24 mouse cellular contexts compared by ENCODE assay signal in genomic region chr8:93075251-93075650, GRCm38 (mm10). TPM values are rescaled to one million over a fixed set of nuclear protein-coding genes. Genes with fewer than 3 reads are reported as not detected.
A peak's percentile ranks its signal among the peaks of the same experiment; 100 is the strongest.
DNase-seq lines count a peak whose midpoint lies in the region; ATAC-seq and TF ChIP-seq lines count a peak whose summit lies in the region.
"Had no signal": no experiment of that assay in that cellular context is flagged by ENCODE, and none has a peak within 500 bp of the region (broad histone marks: within the 10 kb centered on the region; RNA-seq: fewer than 3 reads in every experiment).

No protein-coding gene starts in this region.

- intact Hi-C loops in heart, adult 2 months (cut with DNase I), result no loop called here
- intact Hi-C loops in heart, postnatal 10 days (cut with DNase I), result no loop called here
- intact Hi-C loops in left cerebral cortex, postnatal 4 days (cut with DNase I), result no loop called here

- no peaks in the 10 kb centered on the region for H3K9me3 ChIP-seq in heart, embryonic 11.5 days (replicated peaks; ENCODE audit: control insufficient read depth, low read length)
- no peaks in the 10 kb centered on the region for H3K9me3 ChIP-seq in liver, embryonic 11.5 days (ENCODE audit: control insufficient read depth, low read length)
- H3K9me3 ChIP-seq: forebrain, embryonic 10.5 days; limb, embryonic 15.5 days had no signal

- H3K4me2 ChIP-seq in heart, embryonic 11.5 days, result no peak overlapping the region
- H3K4me2 ChIP-seq in liver, embryonic 11.5 days, result no peak overlapping the region
- H3K4me2 ChIP-seq: limb, embryonic 15.5 days; lung, embryonic 14.5 days; midbrain, embryonic 11.5 days had no signal

- H3K79me2 ChIP-seq in heart, adult 2 months (replicated peaks; ENCODE audit: control insufficient read depth, insufficient read depth, low read length), result no peaks in the 10 kb centered on the region
- H3K79me2 ChIP-seq in liver, adult 2 months (ENCODE audit: control insufficient read depth, insufficient read depth, low read length), result no peaks in the 10 kb centered on the region; the same call in 1 of the 2 replicates

- no peaks in the 10 kb centered on the region for H3K27me3 ChIP-seq in heart, adult 2 months (ENCODE audit: control insufficient read depth, insufficient read depth, low read length)
- H3K27me3 ChIP-seq in heart, embryonic 11.5 days (ENCODE audit: control insufficient read depth, insufficient read depth, low read length), result no peaks in the 10 kb centered on the region
- no peaks in the 10 kb centered on the region for H3K27me3 ChIP-seq in liver, adult 2 months (ENCODE audit: control insufficient read depth, insufficient read depth, low read length)
- no peaks in the 10 kb centered on the region for H3K27me3 ChIP-seq in liver, embryonic 11.5 days (replicated peaks; ENCODE audit: control insufficient read depth, insufficient read depth, low read length)
- H3K27me3 ChIP-seq: limb, embryonic 15.5 days had no signal

- 51% methylated on average over 4 of the region's 4 CpGs for WGBS in heart, adult 2 months
- 86% methylated on average over 4 of the region's 4 CpGs for WGBS in heart, embryonic 11.5 days (ENCODE audit: insufficient replicate concordance)
- 21% methylated on average over 4 of the region's 4 CpGs for WGBS in liver, adult 2 months
- 84% methylated on average over 4 of the region's 4 CpGs for WGBS in liver, embryonic 11.5 days

- no peak overlapping the region for H3K4me3 ChIP-seq in heart, adult 2 months
- H3K4me3 ChIP-seq in heart, embryonic 11.5 days (ENCODE audit: low read depth, low read length), result no peak overlapping the region
- no peak overlapping the region for H3K4me3 ChIP-seq in liver, adult 2 months (ENCODE audit: insufficient read depth, low read depth, low read length)
- no peak overlapping the region for H3K4me3 ChIP-seq in liver, embryonic 11.5 days (ENCODE audit: low read depth, low read length)
- H3K4me3 ChIP-seq: forebrain, embryonic 10.5 days; limb, embryonic 15.5 days had no signal

- H3K27ac ChIP-seq in heart, adult 2 months, result no peak overlapping the region; the same call in 1 of the 2 replicates
- no peak overlapping the region for H3K27ac ChIP-seq in heart, embryonic 11.5 days (ENCODE audit: low read depth, low read length)
- H3K27ac ChIP-seq in liver, adult 2 months (replicated peaks; ENCODE audit: insufficient read depth, low read depth, low read length), result peak overlapping the region; percentile 79
- H3K27ac ChIP-seq in liver, embryonic 11.5 days (ENCODE audit: low read depth, low read length), result no peak overlapping the region
- H3K27ac ChIP-seq: forebrain, embryonic 10.5 days; limb, embryonic 15.5 days; stomach, postnatal 0 days had no signal

- H3K36me3 ChIP-seq in heart, adult 2 months (ENCODE audit: control insufficient read depth, insufficient read depth, low read length), result no peaks in the 10 kb centered on the region; the same call in 1 of the 2 replicates
- no peaks in the 10 kb centered on the region for H3K36me3 ChIP-seq in heart, embryonic 11.5 days (ENCODE audit: control insufficient read depth, insufficient read depth, low read length)
- peaks cover 31% of the 10 kb centered on the region for H3K36me3 ChIP-seq in liver, adult 2 months (ENCODE audit: control insufficient read depth, insufficient read depth, low read length)
- H3K36me3 ChIP-seq in liver, embryonic 11.5 days (ENCODE audit: control insufficient read depth, insufficient read depth, low read length), result no peaks in the 10 kb centered on the region
- H3K36me3 ChIP-seq: forebrain, embryonic 10.5 days; limb, embryonic 15.5 days had no signal

- no peak for TF ChIP-seq CTCF in heart, adult 2 months (IDR thresholded peaks at IDR 0.05)
- no peak for TF ChIP-seq CTCF in liver, adult 2 months (IDR thresholded peaks at IDR 0.05; ENCODE audit: low read depth, low read length)

- DNase-seq in heart, adult 2 months, result peak; percentile 26 to 53
- DNase-seq in liver, adult 2 months (ENCODE audit: extremely low read depth, low read depth, low spot score), result peak; percentile 94
- DNase-seq in liver, embryonic 11.5 days (ENCODE audit: low spot score), result no peak
- DNase-seq in adipocyte (ENCODE audit: low spot score), result peak; percentile 45
- peak; percentile 22 to 52 for DNase-seq in heart, postnatal 10 days
- no peak for DNase-seq in left cerebral cortex, postnatal 4 days
- DNase-seq in Muller cell, postnatal 12 days (ENCODE audit: inconsistent ontology term), result no peak
- DNase-seq: cerebellum, adult 11-12 months; forebrain, postnatal 0 days; lung, embryonic 14.5 days; right cerebral cortex, postnatal 4 days had no signal

- H3K4me1 ChIP-seq in heart, adult 2 months (ENCODE audit: control insufficient read depth, insufficient read depth, low read length), result no peaks in the 10 kb centered on the region
- H3K4me1 ChIP-seq in heart, embryonic 11.5 days (ENCODE audit: control insufficient read depth, insufficient read depth, low read length), result no peaks in the 10 kb centered on the region
- H3K4me1 ChIP-seq in liver, adult 2 months (ENCODE audit: control insufficient read depth, insufficient read depth, low read length), result peaks cover 41% of the 10 kb centered on the region
- H3K4me1 ChIP-seq in liver, embryonic 11.5 days (replicated peaks; ENCODE audit: control insufficient read depth, insufficient read depth, low read length), result no peaks in the 10 kb centered on the region
- H3K4me1 ChIP-seq: forebrain, embryonic 10.5 days; limb, embryonic 15.5 days had no signal

- TF ChIP-seq EP300 in heart, adult 2 months (IDR thresholded peaks at IDR 0.05; ENCODE audit: insufficient read depth, low read depth, low read length), result peak; percentile 44; the same call in 1 of the 2 replicates

- no peak overlapping the region for H3K9ac ChIP-seq in heart, adult 2 months (ENCODE audit: low read depth, low read length)
- H3K9ac ChIP-seq in heart, embryonic 11.5 days (ENCODE audit: low read depth, low read length), result no peak overlapping the region
- H3K9ac ChIP-seq in liver, adult 2 months (ENCODE audit: low read depth, low read length), result no peak overlapping the region
- H3K9ac ChIP-seq in liver, embryonic 11.5 days (ENCODE audit: low read depth, low read length), result no peak overlapping the region
- H3K9ac ChIP-seq: forebrain, postnatal 0 days; limb, embryonic 15.5 days; lung, embryonic 14.5 days had no signal

- ATAC-seq in heart, embryonic 11.5 days (replicated peaks; ENCODE audit: insufficient number of reproducible peaks, low FRiP score, low TSS enrichment), result no peak
- ATAC-seq in liver, embryonic 11.5 days (replicated peaks; ENCODE audit: low FRiP score), result no peak
- ATAC-seq: CD4-positive, CD25-positive, alpha-beta regulatory T cell, adult 4 months; forebrain, postnatal 0 days; hindbrain, embryonic 16.5 days; intestine, embryonic 16.5 days had no signal

- no peak for TF ChIP-seq POLR2A in heart, adult 2 months (IDR thresholded peaks at IDR 0.05; ENCODE audit: insufficient read depth, low read depth, low read length)
- TF ChIP-seq POLR2A in liver, adult 2 months (IDR thresholded peaks at IDR 0.05; ENCODE audit: extremely low read depth, insufficient read depth, low read length), result no peak

RNA-seq across cellular contexts. Expression of gene Ces1b, which starts 4.6 kb away (rescaled TPM):
- total RNA-seq in heart, adult 2 months (2021), result not detected
- polyA plus RNA-seq in heart, adult 2 months (2012; rRNA removed), result not detected in 2 replicates
- polyA plus RNA-seq in heart, embryonic 11.5 days (2014; fragmentation: Nextera tagmentation; extraction: Ambion mirVana), result not detected in 2 replicates
- total RNA-seq in liver, adult 2 months (2014; rRNA removed), result 51.9 and 54.4 TPM in 2 replicates
- 62.2 and 86.9 TPM in 2 replicates for polyA plus RNA-seq in liver, adult 2 months (2012; rRNA removed)
- polyA plus RNA-seq in liver, embryonic 11.5 days (2014; fragmentation: Nextera tagmentation; extraction: Ambion mirVana), result not detected in 2 replicates
- total RNA-seq in heart, postnatal 10 days (2021), result not detected
- not detected for total RNA-seq in left cerebral cortex, postnatal 4 days (2021)
- total RNA-seq: forebrain, postnatal 0 days; gastrocnemius, postnatal 4 days; layer of hippocampus, postnatal 14 days; left cerebral cortex, postnatal 14 days had no signal
- polyA plus RNA-seq: CD4-positive, CD25-positive, alpha-beta regulatory T cell, adult 4 months; forebrain, embryonic 10.5 days; forebrain, postnatal 0 days; heart, postnatal 0 days; hindbrain, embryonic 16.5 days; limb, embryonic 15.5 days; lung, embryonic 14.5 days; midbrain, embryonic 11.5 days; urinary bladder, adult 2 months had no signal

RNA-seq across cellular contexts. Expression of gene Ces1a, which starts 27.3 kb away (rescaled TPM):
- total RNA-seq in heart, adult 2 months (2021), result not detected
- not detected in 2 replicates for polyA plus RNA-seq in heart, adult 2 months (2012; rRNA removed)
- not detected in 2 replicates for polyA plus RNA-seq in heart, embryonic 11.5 days (2014; fragmentation: Nextera tagmentation; extraction: Ambion mirVana)
- total RNA-seq in liver, adult 2 months (2014; rRNA removed), result 0.28 TPM in 1 of 2 replicates, not detected in the other
- 0.09 and 0.20 TPM in 2 replicates for polyA plus RNA-seq in liver, adult 2 months (2012; rRNA removed)
- not detected in 2 replicates for polyA plus RNA-seq in liver, embryonic 11.5 days (2014; fragmentation: Nextera tagmentation; extraction: Ambion mirVana)
- total RNA-seq in heart, postnatal 10 days (2021), result not detected
- not detected for total RNA-seq in left cerebral cortex, postnatal 4 days (2021)
- total RNA-seq: forebrain, postnatal 0 days; gastrocnemius, postnatal 4 days; layer of hippocampus, postnatal 14 days had no signal
- polyA plus RNA-seq: CD4-positive, CD25-positive, alpha-beta regulatory T cell, adult 4 months; forebrain, embryonic 10.5 days; forebrain, postnatal 0 days; heart, postnatal 0 days; hindbrain, embryonic 16.5 days; intestine, embryonic 16.5 days; limb, embryonic 15.5 days; lung, embryonic 14.5 days; midbrain, embryonic 11.5 days; stomach, postnatal 0 days; urinary bladder, adult 2 months had no signal

RNA-seq across cellular contexts. Expression of gene Ces1c, which starts 55.8 kb away (rescaled TPM):
- total RNA-seq in heart, adult 2 months (2021), result not detected
- 0.94 TPM in 1 of 2 replicates, not detected in the other for polyA plus RNA-seq in heart, adult 2 months (2012; rRNA removed)
- not detected in 2 replicates for polyA plus RNA-seq in heart, embryonic 11.5 days (2014; fragmentation: Nextera tagmentation; extraction: Ambion mirVana)
- 4,024 and 4,244 TPM in 2 replicates for total RNA-seq in liver, adult 2 months (2014; rRNA removed)
- 2,214 and 2,228 TPM in 2 replicates for polyA plus RNA-seq in liver, adult 2 months (2012; rRNA removed)
- 0.22 TPM in 1 of 2 replicates, not detected in the other for polyA plus RNA-seq in liver, embryonic 11.5 days (2014; fragmentation: Nextera tagmentation; extraction: Ambion mirVana)
- total RNA-seq in heart, postnatal 10 days (2021), result not detected
- not detected for total RNA-seq in left cerebral cortex, postnatal 4 days (2021)
- total RNA-seq: forebrain, postnatal 0 days; layer of hippocampus, postnatal 14 days; left cerebral cortex, postnatal 14 days had no signal
- polyA plus RNA-seq: CD4-positive, CD25-positive, alpha-beta regulatory T cell, adult 4 months; forebrain, embryonic 10.5 days; forebrain, postnatal 0 days; heart, postnatal 0 days; hindbrain, embryonic 16.5 days; limb, embryonic 15.5 days; lung, embryonic 14.5 days; midbrain, embryonic 11.5 days; urinary bladder, adult 2 months had no signal

Comparison
In these comparisons a context has a peak if more than half of its experiments do, and no peak if none do; other contexts are left out.
1. DNase-seq: peak in heart, adult 2 months (2 of 2), liver, adult 2 months (single experiment), adipocyte (single experiment) and heart, postnatal 10 days (2 of 2); none in liver, embryonic 11.5 days (single experiment), left cerebral cortex, postnatal 4 days (single experiment) and Muller cell, postnatal 12 days (single experiment).
2. RNA of gene Ces1b, which starts 4.6 kb away (total RNA-seq): 51.9 to 54.4 TPM in liver, adult 2 months; not detected in heart, adult 2 months, not detected in heart, postnatal 10 days and not detected in left cerebral cortex, postnatal 4 days; every median in the first group is over 10 times any median in the second.
3. RNA of gene Ces1c, which starts 55.8 kb away (total RNA-seq): 4,024 to 4,244 TPM in liver, adult 2 months; not detected in heart, postnatal 10 days, not detected in heart, adult 2 months and not detected in left cerebral cortex, postnatal 4 days; every median in the first group is over 1,000 times any median in the second.